Mouse (Mus musculus): Measurements from ENCODE around the gene Vav2.

The Vav2 gene

GRCm38 (mm10) chr2:27426855-27427457 lies at the start of gene Vav2:
Vav2 (minus strand) TSS chr2:27427033.
- in situ Hi-C loops (cut with MboI; ENCODE audit: low pct_unique_long_range_greater_than_20kb in 1 of 2, low sequenced_read_pairs in 2 of 2, unreplicated experiment in 1 of 2) = no loop called here

GRCm38 (mm10) chr2:27475495-27476302 lies 48.9 kb upstream of the Vav2 start:
- in situ Hi-C loops (cut with MboI; ENCODE audit: low pct_unique_long_range_greater_than_20kb in 1 of 2, low sequenced_read_pairs in 2 of 2, unreplicated experiment in 1 of 2) = no loop called here

DNA sequence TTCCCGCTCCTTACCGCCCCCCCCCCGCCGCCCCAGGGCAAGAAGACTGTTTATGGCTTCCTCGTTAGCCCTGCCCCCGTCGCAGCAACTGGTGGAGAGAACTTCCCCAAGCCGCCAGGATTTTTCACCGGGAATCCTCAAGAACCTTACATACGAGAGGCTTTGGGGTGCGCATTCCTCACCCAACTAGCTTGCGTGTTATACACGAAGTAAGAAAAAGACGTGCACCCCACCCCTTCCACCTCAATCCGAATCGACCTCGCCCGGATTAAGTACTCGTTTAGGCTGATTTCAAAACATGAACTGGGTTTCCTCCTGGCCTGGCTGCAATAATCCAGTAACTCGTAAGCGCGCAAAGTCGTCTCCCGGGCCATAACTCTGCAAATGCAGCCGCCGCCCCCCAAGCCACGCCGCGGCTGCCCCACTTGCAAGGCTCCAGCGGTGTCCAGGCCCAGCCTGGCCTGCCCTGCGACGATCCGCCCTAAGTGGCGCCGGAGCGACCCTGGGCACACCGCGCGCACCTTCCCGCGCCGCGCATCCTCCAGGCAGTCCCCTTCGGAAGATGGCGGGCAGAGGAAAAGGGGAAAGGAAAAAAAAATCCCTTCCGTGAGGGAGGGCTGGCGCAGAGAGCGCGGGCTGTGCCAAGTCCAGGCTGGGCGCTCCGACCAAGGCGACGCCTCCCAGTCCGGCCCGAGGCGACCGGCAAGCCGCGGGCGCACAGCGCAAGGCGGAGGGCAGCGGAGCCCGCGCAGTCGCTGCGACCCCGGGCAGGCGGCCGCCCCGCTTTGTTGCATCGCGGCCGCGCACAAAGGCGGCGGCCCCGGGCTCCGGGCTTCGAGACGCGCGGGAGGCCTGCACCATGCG lies 48.0 kb upstream of the Vav2 start:
- in situ Hi-C loops (cut with MboI; ENCODE audit: low pct_unique_long_range_greater_than_20kb in 1 of 2, low sequenced_read_pairs in 2 of 2, unreplicated experiment in 1 of 2) = no loop called here

- in situ Hi-C loops (cut with MboI; ENCODE audit: low pct_unique_long_range_greater_than_20kb in 1 of 2, low sequenced_read_pairs in 2 of 2, unreplicated experiment in 1 of 2) = no loop called here
Observed at GRCm38 (mm10) chr2:27473911-27474310, 47.1 kb upstream of the Vav2 start.

DNA sequence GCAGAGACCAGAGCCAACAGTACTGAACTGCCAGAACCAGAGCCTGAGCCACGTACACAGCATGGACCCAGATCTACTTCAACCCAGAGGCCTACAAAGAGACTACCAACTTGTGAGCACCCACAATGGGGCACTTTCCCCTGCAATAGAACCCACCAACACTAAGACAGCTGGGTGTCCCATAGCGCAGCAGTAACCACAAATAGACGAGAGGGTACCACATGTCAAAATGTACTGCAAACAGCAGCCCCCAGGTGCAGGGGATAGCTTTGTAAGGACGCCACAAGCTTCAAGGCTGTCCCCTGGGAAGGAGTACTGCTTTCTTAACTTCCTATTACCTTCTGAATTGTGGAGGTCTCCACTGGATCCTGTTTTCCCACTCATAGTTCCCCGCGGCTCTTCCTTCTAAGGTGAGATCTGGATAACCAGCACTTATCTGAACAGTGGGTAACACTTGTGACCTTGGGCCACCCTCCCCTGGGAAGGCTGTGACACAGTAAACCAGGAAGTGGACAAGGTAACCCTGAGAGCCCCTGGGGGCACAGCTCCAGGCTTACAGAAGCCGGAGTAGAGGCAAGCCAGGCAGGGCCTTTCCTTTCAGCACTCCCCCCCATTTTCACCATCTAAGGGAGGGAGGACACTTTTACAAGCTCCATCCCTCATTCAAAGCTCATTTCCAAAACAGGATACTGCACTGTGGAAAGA lies 46.4 kb upstream of the Vav2 start:
- in situ Hi-C loops (cut with MboI; ENCODE audit: low pct_unique_long_range_greater_than_20kb in 1 of 2, low sequenced_read_pairs in 2 of 2, unreplicated experiment in 1 of 2) = no loop called here

DNA sequence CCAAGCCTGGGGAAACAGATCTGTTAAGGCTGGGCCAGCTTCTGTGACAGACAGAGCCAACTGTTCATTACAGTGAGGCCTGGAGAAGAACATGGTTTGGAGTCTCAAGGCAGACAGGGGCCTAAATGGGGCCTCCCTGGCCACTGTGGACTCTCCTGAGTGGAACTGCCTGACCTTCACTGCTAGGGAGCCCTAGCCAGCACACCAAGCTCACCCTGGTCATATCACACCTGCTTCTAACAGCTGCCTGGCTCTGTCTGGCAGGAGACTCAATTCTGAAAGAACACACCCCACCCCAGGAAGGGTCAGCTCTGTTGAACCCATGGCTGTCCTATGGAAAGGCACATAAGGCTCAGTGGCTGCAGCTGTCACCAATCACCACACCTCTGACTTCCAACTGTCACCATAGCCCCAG lies 44.3 kb upstream of the Vav2 start:
- in situ Hi-C loops (cut with MboI; ENCODE audit: low pct_unique_long_range_greater_than_20kb in 1 of 2, low sequenced_read_pairs in 2 of 2, unreplicated experiment in 1 of 2) = no loop called here

- in situ Hi-C loops (cut with MboI; ENCODE audit: low pct_unique_long_range_greater_than_20kb in 1 of 2, low sequenced_read_pairs in 2 of 2, unreplicated experiment in 1 of 2) = no loop called here
Observed at GRCm38 (mm10) chr2:27470535-27470934, 43.7 kb upstream of the Vav2 start.

DNA sequence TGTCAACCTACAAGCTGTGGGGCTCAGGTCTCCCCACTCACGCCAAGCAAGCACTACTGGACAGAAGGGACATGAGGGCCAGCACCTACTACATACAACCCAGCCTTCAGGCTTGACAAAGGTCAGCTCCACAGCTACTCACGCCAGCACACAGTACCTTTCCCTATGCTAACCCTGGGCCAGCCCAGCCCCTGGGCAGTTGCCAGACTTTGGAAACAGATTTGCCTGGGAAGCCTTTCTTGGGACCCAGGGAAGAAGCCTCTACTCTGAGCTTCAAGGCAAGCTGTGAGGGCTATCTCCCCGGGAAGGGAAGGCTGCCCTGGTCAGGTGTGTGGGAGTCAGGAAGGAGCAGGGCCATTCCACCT lies 43.1 kb upstream of the Vav2 start:
- in situ Hi-C loops (cut with MboI; ENCODE audit: low pct_unique_long_range_greater_than_20kb in 1 of 2, low sequenced_read_pairs in 2 of 2, unreplicated experiment in 1 of 2) = no loop called here

DNA sequence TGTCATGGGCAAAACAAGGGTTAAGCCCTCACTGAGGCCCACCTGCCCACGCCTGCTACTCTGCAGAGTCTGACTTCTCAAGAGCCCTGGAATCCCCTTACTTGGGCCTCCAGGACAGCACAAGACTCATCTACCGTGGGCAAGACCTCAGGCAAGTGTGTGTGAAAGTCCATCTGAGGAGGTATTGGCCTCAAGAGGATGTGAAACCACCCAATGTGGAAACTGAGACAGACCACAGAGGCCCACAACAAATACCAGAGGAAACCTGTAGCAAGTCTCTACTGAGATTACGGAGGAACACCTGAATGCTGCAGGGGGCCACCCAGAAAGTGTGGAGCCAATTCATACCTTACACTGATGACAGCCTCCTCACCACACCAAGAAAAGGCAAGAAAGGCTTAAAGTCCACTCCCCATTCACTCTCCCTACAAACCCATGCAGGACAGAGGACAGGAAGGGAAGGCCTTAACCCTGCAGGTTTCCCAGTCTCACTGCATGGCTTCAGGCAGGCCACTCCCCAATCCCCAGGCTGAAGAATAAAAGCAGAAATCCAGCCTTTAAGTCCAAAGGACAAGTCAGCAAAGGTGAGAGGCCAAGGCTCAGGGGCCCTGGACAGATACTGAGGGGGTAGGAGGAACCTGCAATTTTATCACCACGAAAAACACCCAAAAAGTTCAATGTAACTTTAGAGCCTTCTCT lies 42.6 kb upstream of the Vav2 start:
- in situ Hi-C loops (cut with MboI; ENCODE audit: low pct_unique_long_range_greater_than_20kb in 1 of 2, low sequenced_read_pairs in 2 of 2, unreplicated experiment in 1 of 2) = no loop called here

- in situ Hi-C loops (cut with MboI; ENCODE audit: low pct_unique_long_range_greater_than_20kb in 1 of 2, low sequenced_read_pairs in 2 of 2, unreplicated experiment in 1 of 2) = no loop called here
Observed at GRCm38 (mm10) chr2:27462901-27463300, 36.1 kb upstream of the Vav2 start.

- in situ Hi-C loops (cut with MboI; ENCODE audit: low pct_unique_long_range_greater_than_20kb in 1 of 2, low sequenced_read_pairs in 2 of 2, unreplicated experiment in 1 of 2) = no loop called here
Observed at GRCm38 (mm10) chr2:27461881-27462660, 35.2 kb upstream of the Vav2 start.

DNA sequence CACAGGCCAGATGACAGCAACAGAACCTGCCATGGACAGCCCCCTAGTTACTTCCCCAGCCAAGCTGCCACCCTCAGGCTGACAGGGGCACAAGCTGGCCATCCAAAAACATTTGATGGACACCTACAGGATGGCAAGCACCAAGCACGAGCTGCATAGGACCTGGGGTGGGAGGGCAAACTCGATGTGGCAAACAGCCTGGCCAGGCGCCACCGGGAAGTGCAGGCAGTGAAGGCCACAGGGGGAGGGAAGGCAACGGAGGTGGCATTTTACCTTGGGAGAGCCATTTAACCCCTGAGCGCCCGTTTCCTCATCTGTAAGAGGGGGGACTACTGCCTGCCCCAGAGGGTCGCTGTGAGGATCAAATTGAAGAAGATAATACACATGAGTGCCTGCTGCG lies 33.8 kb upstream of the Vav2 start:
- in situ Hi-C loops (cut with MboI; ENCODE audit: low pct_unique_long_range_greater_than_20kb in 1 of 2, low sequenced_read_pairs in 2 of 2, unreplicated experiment in 1 of 2) = no loop called here

- in situ Hi-C loops (cut with MboI; ENCODE audit: low pct_unique_long_range_greater_than_20kb in 1 of 2, low sequenced_read_pairs in 2 of 2, unreplicated experiment in 1 of 2) = no loop called here
Observed at GRCm38 (mm10) chr2:27460163-27460562, 33.3 kb upstream of the Vav2 start.

- in situ Hi-C loops (cut with MboI; ENCODE audit: low pct_unique_long_range_greater_than_20kb in 1 of 2, low sequenced_read_pairs in 2 of 2, unreplicated experiment in 1 of 2) = no loop called here
Observed at GRCm38 (mm10) chr2:27459735-27460134, 32.9 kb upstream of the Vav2 start.

GRCm38 (mm10) chr2:27450226-27450625 lies 23.4 kb upstream of the Vav2 start:
- in situ Hi-C loops (cut with MboI; ENCODE audit: low pct_unique_long_range_greater_than_20kb in 1 of 2, low sequenced_read_pairs in 2 of 2, unreplicated experiment in 1 of 2) = no loop called here

- in situ Hi-C loops (cut with MboI; ENCODE audit: low pct_unique_long_range_greater_than_20kb in 1 of 2, low sequenced_read_pairs in 2 of 2, unreplicated experiment in 1 of 2) = no loop called here
Observed at GRCm38 (mm10) chr2:27447782-27448181, 20.9 kb upstream of the Vav2 start.

- in situ Hi-C loops (cut with MboI; ENCODE audit: low pct_unique_long_range_greater_than_20kb in 1 of 2, low sequenced_read_pairs in 2 of 2, unreplicated experiment in 1 of 2) = no loop called here
Observed at GRCm38 (mm10) chr2:27446812-27447211, 20.0 kb upstream of the Vav2 start.

DNA sequence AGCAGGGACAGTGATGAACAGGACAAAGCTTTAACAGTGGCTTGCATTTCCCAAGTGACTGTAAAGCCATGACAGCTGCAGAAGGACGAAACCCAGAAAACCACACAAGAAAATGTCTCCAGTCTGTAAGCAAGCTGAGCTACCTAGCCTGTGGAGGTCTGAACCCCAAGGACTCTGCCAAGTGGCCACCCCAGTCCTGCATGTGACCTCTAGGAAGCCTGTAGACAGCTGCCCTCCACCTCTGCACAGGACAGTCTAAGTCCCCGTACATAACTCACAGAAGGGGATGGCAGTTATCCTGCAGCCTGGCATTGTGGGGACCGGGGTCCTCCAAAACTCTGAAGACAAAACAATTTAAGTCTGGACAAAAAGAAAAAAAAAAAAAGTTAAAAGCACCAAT lies 19.1 kb upstream of the Vav2 start:
- in situ Hi-C loops (cut with MboI; ENCODE audit: low pct_unique_long_range_greater_than_20kb in 1 of 2, low sequenced_read_pairs in 2 of 2, unreplicated experiment in 1 of 2) = no loop called here

Measured in mouse embryonic stem cell (cell line).